Mouse (Mus musculus): ENCODE data around the gene Rtn4rl2.

Rtn4rl2 gene

DNA sequence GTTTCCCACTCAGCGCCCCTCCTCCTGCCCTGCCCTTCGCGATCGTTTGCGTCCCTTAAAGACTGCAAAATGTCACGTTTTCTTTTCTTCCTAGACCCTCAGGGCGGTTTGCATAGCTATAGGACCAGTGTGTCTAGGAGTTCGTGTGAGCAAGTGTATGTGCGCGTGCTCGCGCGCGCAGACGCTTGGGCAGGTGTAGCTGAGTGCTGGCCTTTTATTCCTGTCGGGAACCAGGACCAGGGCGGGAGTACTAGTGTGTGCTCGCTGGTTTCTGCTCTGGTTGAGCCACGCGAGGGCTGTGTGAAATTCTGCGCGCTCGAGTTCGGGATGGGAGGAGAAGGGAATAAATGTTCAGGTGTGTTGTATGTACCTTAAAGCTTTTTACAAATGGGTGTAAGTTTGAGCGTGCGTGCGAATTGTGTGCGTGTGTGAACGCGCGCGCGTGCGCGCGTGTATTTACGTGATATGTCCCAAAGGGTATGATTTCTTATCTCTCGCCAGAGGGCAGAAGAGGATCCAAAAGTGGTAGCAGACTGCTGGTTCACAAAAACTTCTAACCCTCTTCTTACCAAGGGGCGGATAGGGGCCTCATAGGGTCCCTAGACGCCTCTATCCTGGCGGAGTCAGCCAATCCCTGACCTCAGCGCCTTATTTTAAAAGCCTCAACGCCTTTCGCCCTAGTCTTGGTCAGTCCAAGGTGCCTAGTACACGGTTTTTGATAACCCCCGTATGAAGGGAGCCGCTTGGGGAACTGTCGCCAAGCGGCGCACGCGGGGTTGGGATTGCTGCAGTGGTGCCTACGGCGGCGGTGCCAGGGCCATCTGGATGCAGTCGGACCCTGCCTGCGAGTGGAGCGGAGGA lies 1.1 kb upstream of the Rtn4rl2 start:
- Histone ChIP-seq H3K4me1 (replicated peaks; ENCODE audit: low read depth, low read length) (peaks cover 40% of the 10 kb centered on the region), H3K36me3 (ENCODE audit: insufficient read depth, low read length) (no peaks in the 10 kb centered on the region), H3K9me3 (ENCODE audit: low read length) (peaks cover 16% of the 10 kb centered on the region), H3K27me3 (ENCODE audit: insufficient read depth, low read length) (peaks cover 92% of the 10 kb centered on the region), H3K4me3 (replicated peaks; ENCODE audit: low read length) (peak overlapping the region; percentile 87)
- TF ChIP-seq NANOG (IDR thresholded peaks at IDR 0.05; ENCODE audit: borderline replicate concordance, low read length) (no peak), POU5F1 (IDR thresholded peaks at IDR 0.05; ENCODE audit: borderline replicate concordance, low read length) (no peak), CTCF (conservative IDR thresholded peaks at IDR 0.05; ENCODE audit: low read length) (no peak)

DNA sequence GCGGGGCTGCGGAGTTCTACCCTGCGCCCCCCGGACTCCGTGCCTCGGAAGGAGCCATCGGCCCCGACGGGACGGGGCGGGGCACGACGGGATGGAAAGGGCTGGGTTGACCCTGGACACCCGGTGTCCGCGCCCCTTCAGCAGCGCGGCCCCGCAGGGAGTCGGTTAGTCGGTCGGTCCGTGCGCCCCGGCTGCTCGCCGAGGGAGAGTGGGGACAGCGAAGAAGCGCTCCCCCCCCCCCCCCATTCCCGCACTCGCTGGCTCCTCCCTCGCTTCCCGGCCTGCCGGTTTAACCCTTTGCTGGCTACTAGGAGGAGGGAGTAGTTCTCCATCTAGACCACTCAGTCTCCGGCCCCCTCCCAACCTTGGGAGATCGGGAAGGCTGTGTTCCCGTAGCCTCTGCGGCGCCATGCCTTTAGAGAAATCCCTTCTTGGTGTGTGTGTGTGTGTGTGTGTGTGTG lies 341 bp upstream of the Rtn4rl2 start:
- H3K9me3 ChIP-seq (ENCODE audit: low read length), result peaks cover 16% of the 10 kb centered on the region
- TF ChIP-seq NANOG (IDR thresholded peaks at IDR 0.05; ENCODE audit: borderline replicate concordance, low read length) (no peak), POU5F1 (IDR thresholded peaks at IDR 0.05; ENCODE audit: borderline replicate concordance, low read length) (no peak), CTCF (conservative IDR thresholded peaks at IDR 0.05; ENCODE audit: low read length) (no peak)
- H3K4me3 ChIP-seq (replicated peaks; ENCODE audit: low read length), result peak overlapping the region; percentile 87
- peaks cover 46% of the 10 kb centered on the region for H3K4me1 ChIP-seq (replicated peaks; ENCODE audit: low read depth, low read length)
- no peaks in the 10 kb centered on the region for H3K36me3 ChIP-seq (ENCODE audit: insufficient read depth, low read length)
- peaks cover 94% of the 10 kb centered on the region for H3K27me3 ChIP-seq (ENCODE audit: insufficient read depth, low read length)

DNA sequence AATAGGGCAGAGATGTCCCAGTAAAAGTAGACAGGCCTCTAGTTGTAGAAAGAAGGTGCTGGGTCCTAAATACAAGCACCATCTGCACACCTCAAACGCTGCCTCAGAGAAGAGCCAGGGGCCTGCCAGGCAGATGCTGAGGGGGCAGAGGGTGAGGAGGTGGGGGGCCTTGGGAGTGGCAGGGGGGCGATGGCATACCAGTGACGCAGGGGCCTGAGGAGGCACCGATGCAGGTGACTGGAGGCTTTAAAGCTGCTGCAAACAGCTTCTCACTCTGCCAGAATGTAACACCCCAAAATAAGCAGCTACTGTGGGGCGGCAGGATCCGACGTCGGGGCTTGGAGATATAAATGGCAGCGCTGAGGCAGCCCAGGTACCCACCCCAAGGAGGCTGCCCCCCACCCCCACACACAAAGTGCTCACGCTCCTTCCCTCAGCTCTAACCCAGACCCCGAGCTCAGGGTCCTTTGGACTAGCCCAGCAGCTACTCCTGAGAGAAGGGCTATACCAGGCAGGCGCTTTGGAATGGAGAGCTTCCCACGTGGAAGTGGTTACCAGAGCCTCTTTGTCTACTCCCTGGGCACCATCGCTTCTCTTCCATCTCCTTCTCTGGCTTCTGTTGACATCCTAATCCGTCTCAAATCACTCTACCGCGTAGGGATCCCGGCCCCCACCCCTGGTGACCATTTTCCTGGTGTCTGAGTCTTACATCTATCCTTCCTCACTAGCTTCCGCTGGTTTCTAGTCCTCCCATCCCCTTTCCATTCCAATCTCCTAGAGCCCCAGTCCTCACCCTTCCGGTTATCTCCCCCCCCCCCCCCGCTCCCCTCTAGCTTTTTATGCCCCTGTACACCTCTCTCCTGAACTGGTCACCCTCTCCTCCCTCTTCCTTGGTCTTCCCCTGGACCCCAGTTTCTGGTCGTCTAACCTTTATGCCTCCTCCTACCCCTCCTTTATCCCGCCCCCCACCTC lies 1.1 kb downstream of the Rtn4rl2 start:
- Histone ChIP-seq H3K36me3 (ENCODE audit: insufficient read depth, low read length) (no peaks in the 10 kb centered on the region), H3K27me3 (ENCODE audit: insufficient read depth, low read length) (peaks cover 94% of the 10 kb centered on the region), H3K9me3 (ENCODE audit: low read length) (peaks cover 16% of the 10 kb centered on the region), H3K4me3 (replicated peaks; ENCODE audit: low read length) (peak overlapping the region; percentile 87), H3K4me1 (replicated peaks; ENCODE audit: low read depth, low read length) (peaks cover 49% of the 10 kb centered on the region)
- no peak for TF ChIP-seq CTCF (conservative IDR thresholded peaks at IDR 0.05; ENCODE audit: low read length)
- no peak for TF ChIP-seq NANOG (IDR thresholded peaks at IDR 0.05; ENCODE audit: borderline replicate concordance, low read length)
- no peak for TF ChIP-seq POU5F1 (IDR thresholded peaks at IDR 0.05; ENCODE audit: borderline replicate concordance, low read length)

DNA sequence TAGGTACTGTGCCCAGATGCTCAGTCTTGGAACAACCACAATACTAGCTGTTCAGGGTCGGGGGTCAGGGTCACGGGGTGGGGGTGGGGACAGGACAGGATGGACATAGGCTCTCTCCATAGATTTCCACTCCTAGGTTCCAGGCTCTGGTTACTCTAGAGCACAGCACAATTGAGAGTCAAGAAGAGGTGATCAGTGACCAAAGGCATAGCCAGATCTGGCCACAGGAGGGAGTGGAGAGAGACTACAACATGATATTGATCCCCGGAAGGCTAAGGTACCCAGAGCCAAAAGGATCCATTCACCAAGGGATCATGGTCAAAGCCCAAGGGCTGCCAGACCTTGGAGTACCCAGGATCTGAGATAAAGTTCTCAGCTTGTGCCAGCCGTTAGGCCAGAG lies 1.9 kb downstream of the Rtn4rl2 start:
- H3K4me1 ChIP-seq (replicated peaks; ENCODE audit: low read depth, low read length), result peaks cover 53% of the 10 kb centered on the region
- peaks cover 16% of the 10 kb centered on the region for H3K9me3 ChIP-seq (ENCODE audit: low read length)
- peaks cover 96% of the 10 kb centered on the region for H3K27me3 ChIP-seq (ENCODE audit: insufficient read depth, low read length)
- no peaks in the 10 kb centered on the region for H3K36me3 ChIP-seq (ENCODE audit: insufficient read depth, low read length)
- TF ChIP-seq NANOG (IDR thresholded peaks at IDR 0.05; ENCODE audit: borderline replicate concordance, low read length), result no peak
- no peak for TF ChIP-seq CTCF (conservative IDR thresholded peaks at IDR 0.05; ENCODE audit: low read length)
- no peak for TF ChIP-seq POU5F1 (IDR thresholded peaks at IDR 0.05; ENCODE audit: borderline replicate concordance, low read length)
- no peak overlapping the region for H3K4me3 ChIP-seq (replicated peaks; ENCODE audit: low read length)

DNA sequence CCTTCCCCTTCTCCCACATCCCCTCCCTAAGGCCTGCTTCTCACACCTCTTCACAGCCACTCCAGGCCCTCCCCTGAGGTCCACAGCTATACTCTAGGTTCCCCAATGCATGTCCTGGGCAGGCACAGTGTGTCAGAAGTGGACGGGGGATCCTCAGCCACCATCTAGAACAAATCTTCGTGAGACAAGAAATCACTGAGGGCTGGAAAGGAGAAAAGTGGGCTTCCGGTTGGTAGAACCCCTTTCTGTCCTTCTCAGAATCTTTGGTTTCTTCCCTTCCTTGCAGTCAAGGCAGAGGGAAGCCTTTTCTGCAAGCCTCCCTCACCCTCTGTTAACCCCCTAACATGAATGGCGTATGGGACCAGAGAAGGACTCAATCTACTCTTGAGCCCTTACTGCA lies 2.6 kb downstream of the Rtn4rl2 start:
- Histone ChIP-seq H3K36me3 (ENCODE audit: insufficient read depth, low read length) (no peaks in the 10 kb centered on the region), H3K4me1 (replicated peaks; ENCODE audit: low read depth, low read length) (peaks cover 46% of the 10 kb centered on the region), H3K9me3 (ENCODE audit: low read length) (peaks cover 16% of the 10 kb centered on the region), H3K4me3 (replicated peaks; ENCODE audit: low read length) (no peak overlapping the region), H3K27me3 (ENCODE audit: insufficient read depth, low read length) (peaks cover 95% of the 10 kb centered on the region)
- TF ChIP-seq CTCF (conservative IDR thresholded peaks at IDR 0.05; ENCODE audit: low read length) (no peak), NANOG (IDR thresholded peaks at IDR 0.05; ENCODE audit: borderline replicate concordance, low read length) (no peak), POU5F1 (IDR thresholded peaks at IDR 0.05; ENCODE audit: borderline replicate concordance, low read length) (no peak)

DNA sequence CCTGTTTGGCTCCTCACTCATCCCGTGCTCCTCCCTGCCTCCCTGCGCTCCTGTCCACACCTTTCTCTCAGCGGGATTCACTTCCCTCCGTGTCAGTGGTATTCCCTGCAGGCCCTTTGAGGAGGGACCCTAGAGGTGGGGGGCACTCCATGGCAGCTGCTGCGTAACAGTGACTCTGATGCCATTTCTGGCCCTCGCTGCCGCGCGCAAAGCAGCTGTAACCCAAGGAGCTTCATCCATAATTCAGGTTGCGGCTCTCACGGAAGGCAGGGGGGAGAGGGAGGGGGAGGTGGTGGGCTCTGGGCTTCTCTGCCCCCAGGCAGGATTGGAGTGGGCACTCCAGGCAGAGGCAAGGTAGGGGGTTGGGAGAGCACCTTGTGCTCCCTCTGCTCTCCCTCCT lies 3.0 kb downstream of the Rtn4rl2 start:
- TF ChIP-seq CTCF (conservative IDR thresholded peaks at IDR 0.05; ENCODE audit: low read length), result no peak
- TF ChIP-seq NANOG (IDR thresholded peaks at IDR 0.05; ENCODE audit: borderline replicate concordance, low read length), result no peak
- TF ChIP-seq POU5F1 (IDR thresholded peaks at IDR 0.05; ENCODE audit: borderline replicate concordance, low read length), result no peak
- H3K4me3 ChIP-seq (replicated peaks; ENCODE audit: low read length), result no peak overlapping the region
- H3K4me1 ChIP-seq (replicated peaks; ENCODE audit: low read depth, low read length), result peaks cover 46% of the 10 kb centered on the region
- H3K27me3 ChIP-seq (ENCODE audit: insufficient read depth, low read length), result peaks cover 95% of the 10 kb centered on the region
- H3K36me3 ChIP-seq (ENCODE audit: insufficient read depth, low read length), result no peaks in the 10 kb centered on the region
- H3K9me3 ChIP-seq (ENCODE audit: low read length), result peaks cover 16% of the 10 kb centered on the region

DNA sequence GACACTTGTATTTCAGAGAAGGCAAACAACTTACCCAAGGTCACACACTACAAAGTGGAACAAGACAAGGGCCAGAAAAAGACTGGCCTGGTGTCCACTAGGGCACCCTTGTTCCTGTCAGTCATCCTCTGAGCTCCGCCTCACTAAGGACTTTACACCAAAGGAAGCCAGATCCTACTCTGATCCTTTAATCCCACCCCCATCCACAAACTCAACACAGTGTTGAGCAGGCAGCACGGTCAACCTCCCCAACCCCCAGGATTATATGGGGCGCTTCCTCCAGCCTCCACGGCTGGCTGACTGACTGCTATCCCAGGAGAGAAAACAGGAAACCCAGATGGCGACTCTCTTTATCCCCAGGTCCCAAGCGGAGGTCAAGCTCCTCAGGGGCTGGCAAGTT lies 3.4 kb downstream of the Rtn4rl2 start:
- Histone ChIP-seq H3K27me3 (ENCODE audit: insufficient read depth, low read length) (peaks cover 94% of the 10 kb centered on the region), H3K36me3 (ENCODE audit: insufficient read depth, low read length) (no peaks in the 10 kb centered on the region), H3K9me3 (ENCODE audit: low read length) (peaks cover 16% of the 10 kb centered on the region), H3K4me3 (replicated peaks; ENCODE audit: low read length) (peak overlapping the region; percentile 35; the same call in 1 of the 2 replicates), H3K4me1 (replicated peaks; ENCODE audit: low read depth, low read length) (peaks cover 43% of the 10 kb centered on the region)
- TF ChIP-seq CTCF (conservative IDR thresholded peaks at IDR 0.05; ENCODE audit: low read length), result no peak
- TF ChIP-seq POU5F1 (IDR thresholded peaks at IDR 0.05; ENCODE audit: borderline replicate concordance, low read length), result no peak
- no peak for TF ChIP-seq NANOG (IDR thresholded peaks at IDR 0.05; ENCODE audit: borderline replicate concordance, low read length)

DNA sequence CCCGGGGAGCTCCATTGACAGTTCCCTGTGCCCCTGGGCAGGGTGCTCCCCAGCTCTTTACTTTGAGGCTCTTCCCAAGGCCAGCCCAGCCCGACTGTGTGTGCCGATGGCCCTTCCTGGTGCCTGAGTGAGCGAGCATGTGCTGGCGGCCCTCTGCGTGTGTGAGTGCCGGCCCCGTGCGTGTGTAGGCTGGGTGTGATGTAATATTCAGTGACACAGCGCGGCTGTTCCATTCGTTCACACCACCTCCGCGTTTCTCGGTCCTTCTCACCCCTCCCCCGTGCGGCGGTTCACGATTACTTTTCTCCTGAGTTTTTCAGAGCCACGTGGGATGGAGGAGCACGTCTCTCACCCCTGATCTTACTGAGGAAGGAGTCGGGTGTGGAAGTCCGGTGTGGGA lies 3.9 kb downstream of the Rtn4rl2 start:
- peaks cover 16% of the 10 kb centered on the region for H3K9me3 ChIP-seq (ENCODE audit: low read length)
- peak overlapping the region; percentile 35 for H3K4me3 ChIP-seq (replicated peaks; ENCODE audit: low read length)
- H3K4me1 ChIP-seq (replicated peaks; ENCODE audit: low read depth, low read length), result peaks cover 39% of the 10 kb centered on the region
- TF ChIP-seq NANOG (IDR thresholded peaks at IDR 0.05; ENCODE audit: borderline replicate concordance, low read length), result no peak
- TF ChIP-seq CTCF (conservative IDR thresholded peaks at IDR 0.05; ENCODE audit: low read length), result no peak
- no peak for TF ChIP-seq POU5F1 (IDR thresholded peaks at IDR 0.05; ENCODE audit: borderline replicate concordance, low read length)
- no peaks in the 10 kb centered on the region for H3K36me3 ChIP-seq (ENCODE audit: insufficient read depth, low read length)
- H3K27me3 ChIP-seq (ENCODE audit: insufficient read depth, low read length), result peaks cover 92% of the 10 kb centered on the region

Data from E14TG2a.4 (cell line).